Mouse (Mus musculus) hindbrain, embryonic 10.5 days (tissue): ENCODE measurements around the gene Lrig2. TPM values are rescaled to one million over a fixed set of nuclear protein-coding genes. Genes with fewer than 3 reads are reported as not detected.
A peak's percentile ranks its signal among the peaks of the same experiment; 100 is the strongest.

ENCODE experiments used
- DNase-seq: peaks from one replicate; pipeline ENCODE4 v3.0.0-alpha.2; 2017; ENCODE audit warnings: low spot score
- H3K27ac ChIP-seq: fragments of 300-500 bp; sonication (generic); 2 replicates; pipeline ENCODE4 v1.5.1; 2016; ENCODE audit warnings: mild to moderate bottlenecking, moderate library complexity
- H3K27me3 ChIP-seq: fragments of 300-500 bp; sonication (generic); 2 replicates; pipeline ENCODE4 v1.6.1; 2016; ENCODE audit warnings: mild to moderate bottlenecking; ENCODE audit not compliant: poor library complexity, insufficient read depth, severe bottlenecking
- H3K36me3 ChIP-seq: fragments of 300-500 bp; sonication (generic); 2 replicates; pipeline ENCODE4 v1.6.1; 2016; ENCODE audit warnings: mild to moderate bottlenecking, moderate library complexity
- H3K4me1 ChIP-seq: fragments of 300-500 bp; sonication (generic); replicated peaks from 2 replicates; pipeline ENCODE4 v1.6.1; 2016; ENCODE audit warnings: mild to moderate bottlenecking
- H3K4me3 ChIP-seq: fragments of 300-500 bp; sonication (generic); 2 replicates; pipeline ENCODE4 v1.5.1; 2016; ENCODE audit warnings: mild to moderate bottlenecking, moderate library complexity
- H3K9me3 ChIP-seq: fragments of 300-500 bp; sonication (generic); 2 replicates; pipeline ENCODE4 v1.6.1; 2016; ENCODE audit warnings: mild to moderate bottlenecking, moderate library complexity
- WGBS: fragments of 180-500 bp; shearing (Covaris S2); methylation state at CpG from one replicate; pipeline ENCODE4 v1.1.7; 2016; 5-methylcytosine and 5-hydroxymethylcytosine counted together
- polyA plus RNA-seq: library from polyadenylated mRNA; unstranded; fragments of >200 nt; fragmentation: Nextera tagmentation; extraction: Ambion mirVana; gene quantifications from 2 replicates; pipeline ENCODE4 v1.2.1, GENCODE M21; 2016

Gene Lrig2
- polyA plus RNA-seq, 1 experiment from 2014 or later, result 20.4 TPM

- H3K27ac ChIP-seq, result no peak overlapping the region
- H3K4me1 ChIP-seq, result no peaks in the 10 kb centered on the region
- no peak for DNase-seq
- H3K36me3 ChIP-seq, result peaks cover 63% of the 10 kb centered on the region
- H3K27me3 ChIP-seq, result no peaks in the 10 kb centered on the region
- no peaks in the 10 kb centered on the region for H3K9me3 ChIP-seq
- no peak overlapping the region for H3K4me3 ChIP-seq
- WGBS, result 86% methylated on average over 1 of the region's 1 CpGs
Observed at GRCm38 (mm10) chr3:104480946-104481719, 30.6 kb downstream of the Lrig2 start.

- WGBS, result 95% methylated on average over 1 of the region's 1 CpGs
- peaks cover 60% of the 10 kb centered on the region for H3K36me3 ChIP-seq
Observed at GRCm38 (mm10) chr3:104478056-104478455, 33.7 kb downstream of the Lrig2 start.

GRCm38 (mm10) chr3:104469421-104469820 lies 42.3 kb downstream of the Lrig2 start:
- Histone ChIP-seq H3K27me3 (no peaks in the 10 kb centered on the region), H3K36me3 (peaks cover 46% of the 10 kb centered on the region), H3K4me1 (no peaks in the 10 kb centered on the region), H3K9me3 (no peaks in the 10 kb centered on the region), H3K4me3 (no peak overlapping the region), H3K27ac (no peak overlapping the region)
- no peak for DNase-seq
- WGBS, result 75% methylated on average over 3 of the region's 3 CpGs

More at GRCm38 (mm10) chr3:104478056-104478455, 33.7 kb downstream of the Lrig2 start:
- Histone ChIP-seq H3K4me3 (no peak overlapping the region), H3K27me3 (no peaks in the 10 kb centered on the region), H3K27ac (no peak overlapping the region), H3K4me1 (no peaks in the 10 kb centered on the region), H3K9me3 (no peaks in the 10 kb centered on the region)
- no peak for DNase-seq

GRCm38 (mm10) chr3:104461226-104461625 lies 50.5 kb downstream of the Lrig2 start:
- WGBS, result 77% methylated on average over 2 of the region's 2 CpGs
- Histone ChIP-seq H3K36me3 (peaks cover 100% of the 10 kb centered on the region), H3K9me3 (no peaks in the 10 kb centered on the region), H3K4me3 (no peak overlapping the region), H3K27ac (no peak overlapping the region), H3K4me1 (no peaks in the 10 kb centered on the region), H3K27me3 (no peaks in the 10 kb centered on the region)
- no peak for DNase-seq

- Histone ChIP-seq H3K36me3 (peaks cover 99% of the 10 kb centered on the region), H3K9me3 (no peaks in the 10 kb centered on the region), H3K27me3 (no peaks in the 10 kb centered on the region), H3K4me3 (no peak overlapping the region), H3K4me1 (no peaks in the 10 kb centered on the region), H3K27ac (no peak overlapping the region)
- no peak for DNase-seq
- 85% methylated on average over 1 of the region's 1 CpGs for WGBS
Observed at GRCm38 (mm10) chr3:104458588-104458987, 53.1 kb downstream of the Lrig2 start.

GRCm38 (mm10) chr3:104455506-104456275 lies 56.0 kb downstream of the Lrig2 start:
- H3K36me3 ChIP-seq, result peaks cover 76% of the 10 kb centered on the region
- H3K27me3 ChIP-seq, result no peaks in the 10 kb centered on the region
- no peaks in the 10 kb centered on the region for H3K4me1 ChIP-seq
- H3K9me3 ChIP-seq, result no peaks in the 10 kb centered on the region
- no peak overlapping the region for H3K4me3 ChIP-seq
- 91% methylated on average over 10 of the region's 10 CpGs for whole genome bisulfite sequencing
- DNase-seq, result no peak
- no peak overlapping the region for H3K27ac ChIP-seq

GRCm38 (mm10) chr3:104447240-104447639 lies 64.5 kb downstream of the Lrig2 start:
- no peaks in the 10 kb centered on the region for H3K27me3 ChIP-seq
- WGBS, result 84% methylated on average over 2 of the region's 2 CpGs

GRCm38 (mm10) chr3:104446689-104447088 lies 65.0 kb downstream of the Lrig2 start:
- Histone ChIP-seq H3K27ac (no peak overlapping the region), H3K4me3 (no peak overlapping the region), H3K4me1 (peaks cover 6% of the 10 kb centered on the region; the same call in 1 of the 2 replicates), H3K36me3 (no peaks in the 10 kb centered on the region), H3K27me3 (no peaks in the 10 kb centered on the region), H3K9me3 (no peaks in the 10 kb centered on the region)
- 82% methylated on average over 6 of the region's 6 CpGs for WGBS
- DNase-seq, result no peak

More at GRCm38 (mm10) chr3:104447240-104447639, 64.5 kb downstream of the Lrig2 start:
- DNase-seq, result no peak
- no peaks in the 10 kb centered on the region for H3K9me3 ChIP-seq
- H3K4me1 ChIP-seq, result peaks cover under 1% of the 10 kb centered on the region; the same call in 1 of the 2 replicates
- no peaks in the 10 kb centered on the region for H3K36me3 ChIP-seq
- no peak overlapping the region for H3K4me3 ChIP-seq
- no peak overlapping the region for H3K27ac ChIP-seq

GRCm38 (mm10) chr3:104445576-104445975 lies 66.1 kb downstream of the Lrig2 start:
- Histone ChIP-seq H3K4me1 (peaks cover 10% of the 10 kb centered on the region; the same call in 1 of the 2 replicates), H3K27me3 (no peaks in the 10 kb centered on the region), H3K27ac (no peak overlapping the region), H3K36me3 (no peaks in the 10 kb centered on the region), H3K4me3 (no peak overlapping the region), H3K9me3 (no peaks in the 10 kb centered on the region)
- no peak for DNase-seq
- 57% methylated on average over 6 of the region's 6 CpGs for WGBS

- Histone ChIP-seq H3K27ac (no peak overlapping the region), H3K27me3 (no peaks in the 10 kb centered on the region), H3K4me3 (no peak overlapping the region), H3K9me3 (no peaks in the 10 kb centered on the region), H3K4me1 (peaks cover 10% of the 10 kb centered on the region; the same call in 1 of the 2 replicates), H3K36me3 (no peaks in the 10 kb centered on the region)
- DNase-seq, result no peak
- WGBS, result 70% methylated on average over 3 of the region's 3 CpGs
Observed at GRCm38 (mm10) chr3:104444946-104445460, 66.7 kb downstream of the Lrig2 start.

GRCm38 (mm10) chr3:104444082-104444481 lies 67.6 kb downstream of the Lrig2 start:
- Histone ChIP-seq H3K4me3 (no peak overlapping the region), H3K9me3 (no peaks in the 10 kb centered on the region), H3K36me3 (no peaks in the 10 kb centered on the region), H3K4me1 (peaks cover 10% of the 10 kb centered on the region; the same call in 1 of the 2 replicates), H3K27ac (no peak overlapping the region), H3K27me3 (no peaks in the 10 kb centered on the region)
- 92% methylated on average over 3 of the region's 3 CpGs for WGBS
- DNase-seq, result no peak

- no peak for DNase-seq
- Histone ChIP-seq H3K9me3 (no peaks in the 10 kb centered on the region), H3K27ac (peak overlapping the region; percentile 93), H3K27me3 (no peaks in the 10 kb centered on the region), H3K36me3 (no peaks in the 10 kb centered on the region), H3K4me1 (peaks cover 10% of the 10 kb centered on the region; the same call in 1 of the 2 replicates), H3K4me3 (peak overlapping the region; percentile 37; the same call in 1 of the 2 replicates)
- WGBS, result 28% methylated on average over 5 of the region's 5 CpGs
Observed at GRCm38 (mm10) chr3:104442357-104442756, 69.4 kb downstream of the Lrig2 start.
